In the genomic region with DNA sequence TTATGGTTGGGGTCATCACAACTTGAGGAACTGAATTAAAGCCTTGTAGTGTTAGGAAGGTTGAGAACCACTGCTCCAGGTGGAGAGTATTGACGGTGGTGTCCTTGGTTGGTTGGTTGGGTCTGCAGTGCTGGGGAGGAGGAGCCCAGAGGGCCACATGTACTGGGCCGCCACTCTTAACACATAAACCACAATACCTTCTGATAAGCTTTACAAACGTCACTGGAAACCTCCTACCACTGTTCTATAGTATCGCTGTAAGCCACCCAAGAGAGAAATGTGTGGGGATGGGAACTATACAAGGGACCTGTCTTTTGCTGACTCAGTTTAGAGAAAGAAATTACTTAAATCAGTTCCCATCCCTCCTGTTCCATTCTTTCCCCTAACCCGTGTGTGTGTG, we compare ENCODE assay signal across 25 mouse cellular contexts.
"Had no signal": no experiment of that assay in that cellular context is flagged by ENCODE, and none has a peak within 500 bp of the region (broad histone marks: within the 10 kb centered on the region; RNA-seq: fewer than 3 reads in every experiment).

No protein-coding gene starts in this region.

- ATAC-seq: hindbrain, embryonic 16.5 days; inflammation-experienced regulatory T-cells, adult 6 months; intestine, embryonic 15.5 days; intestine, postnatal 0 days had no signal

- H3K36me3 ChIP-seq: heart, embryonic 15.5 days; hindbrain, embryonic 10.5 days; hindbrain, embryonic 12.5 days; intestine, embryonic 15.5 days had no signal

- H3K9me3 ChIP-seq: heart, embryonic 13.5 days; heart, embryonic 15.5 days; hindbrain, embryonic 10.5 days; hindbrain, embryonic 12.5 days; intestine, embryonic 15.5 days; limb, embryonic 10.5 days; limb, embryonic 12.5 days had no signal

- H3K27me3 ChIP-seq: heart, embryonic 13.5 days; heart, embryonic 15.5 days; hindbrain, embryonic 12.5 days; intestine, embryonic 15.5 days; limb, embryonic 12.5 days had no signal

- H3K4me2 ChIP-seq: heart, embryonic 11.5 days; heart, embryonic 13.5 days; heart, embryonic 15.5 days; hindbrain, embryonic 12.5 days; hindbrain, embryonic 14.5 days; intestine, embryonic 15.5 days; limb, embryonic 12.5 days had no signal

- DNase-seq: gastrocnemius, adult 2 months; gastrocnemius, postnatal 10 days; gastrocnemius, postnatal 25 days; heart, adult 2 months; heart, postnatal 14 days; heart, postnatal 4 days; kidney, adult 18-20 months; kidney, adult 8-10 months; kidney, postnatal 10 days; kidney, postnatal 25 days; kidney, postnatal 4 days had no signal

- H3K27ac ChIP-seq: gastrocnemius, adult 2 months; heart, adult 2 months; heart, embryonic 13.5 days; heart, embryonic 15.5 days; hindbrain, embryonic 10.5 days; hindbrain, embryonic 12.5 days; hindbrain, embryonic 14.5 days; intestine, embryonic 15.5 days; layer of hippocampus, adult 2 months; left cerebral cortex, adult 2 months; limb, embryonic 10.5 days; limb, embryonic 12.5 days had no signal

- H3K9ac ChIP-seq: heart, embryonic 13.5 days; heart, embryonic 15.5 days; hindbrain, embryonic 12.5 days; hindbrain, embryonic 14.5 days; intestine, embryonic 15.5 days; limb, embryonic 12.5 days had no signal

- H3K4me1 ChIP-seq: heart, embryonic 15.5 days; hindbrain, embryonic 10.5 days; hindbrain, embryonic 12.5 days; intestine, embryonic 15.5 days; limb, embryonic 10.5 days; limb, embryonic 12.5 days had no signal

- H3K4me3 ChIP-seq: gastrocnemius, adult 2 months; heart, adult 2 months; heart, embryonic 13.5 days; heart, embryonic 15.5 days; hindbrain, embryonic 10.5 days; hindbrain, embryonic 12.5 days; intestine, embryonic 15.5 days; layer of hippocampus, adult 2 months; left cerebral cortex, adult 2 months; limb, embryonic 10.5 days; limb, embryonic 12.5 days had no signal
